Mouse (Mus musculus) liver, embryonic 14.5 days (tissue): Measurements from ENCODE around the gene Piezo1.
A peak's percentile ranks its signal among the peaks of the same experiment; 100 is the strongest.

Experiments used
- CTCF ChIP-seq: IDR thresholded peaks from 2 replicates; pipeline ENCODE4 v1.5.1; 2016; ENCODE audit warnings: antibody characterized with exemption, low read depth, control low read depth
- EP300 ChIP-seq: IDR thresholded peaks from 2 replicates; pipeline ENCODE4 v1.6.1; 2016; ENCODE audit warnings: antibody characterized with exemption, low read depth

GRCm38 (mm10) chr8:122433269-122433905, 117.7 kb downstream of the Piezo1 start:
- TF ChIP-seq CTCF (peak; percentile 55), EP300 (no peak)
